Mouse (Mus musculus): ENCODE data around the gene Gm498. TPM values are rescaled to one million over a fixed set of nuclear protein-coding genes. Genes with fewer than 3 reads are reported as not detected.

Gm498 gene
- not detected in 2 replicates for polyA plus RNA-seq (2015; fragmentation: Nextera tagmentation; extraction: Ambion mirVana)

DNA sequence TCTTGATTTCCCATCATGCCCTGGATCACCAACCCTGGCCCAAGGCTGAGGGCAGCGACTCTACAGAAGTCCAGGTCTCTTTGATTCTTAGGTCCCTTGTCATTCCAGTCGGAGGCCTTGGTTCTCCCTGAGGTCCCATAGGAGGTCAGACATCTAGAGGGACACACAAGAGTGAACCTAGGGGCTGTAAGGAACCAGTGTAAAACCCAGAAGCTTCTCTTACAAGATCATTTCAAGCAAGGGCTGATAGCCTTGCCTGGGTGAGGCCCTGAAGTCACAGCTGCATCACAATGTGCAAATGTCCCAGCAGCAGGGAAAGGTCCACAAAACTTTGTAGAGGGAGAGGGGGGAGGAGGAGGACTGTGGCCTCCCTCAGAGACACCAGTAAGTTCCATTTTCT, at the start of gene Gm498:
Gene Gm498, plus strand, starts transcription at position 301 of the 400 bp plus-strand sequence.
- ATAC-seq (ENCODE audit: insufficient read depth), result no peak
- 61% methylated on average over 2 of the region's 2 CpGs for WGBS (ENCODE audit: insufficient replicate concordance)
- H3K27ac ChIP-seq (replicated peaks), result no peak within 1 kb of the TSS
- no peak within 1 kb of the TSS for H3K4me3 ChIP-seq (replicated peaks)
- H3K27me3 ChIP-seq, result no peaks in the 10 kb centered on the region
- H3K9me3 ChIP-seq (replicated peaks), result no peaks in the 10 kb centered on the region
- H3K36me3 ChIP-seq (replicated peaks), result no peaks in the 10 kb centered on the region
- no peak within 1 kb of the TSS for H3K4me2 ChIP-seq
- no peak within 1 kb of the TSS for H3K9ac ChIP-seq
- no peaks in the 10 kb centered on the region for H3K4me1 ChIP-seq (replicated peaks)

DNA sequence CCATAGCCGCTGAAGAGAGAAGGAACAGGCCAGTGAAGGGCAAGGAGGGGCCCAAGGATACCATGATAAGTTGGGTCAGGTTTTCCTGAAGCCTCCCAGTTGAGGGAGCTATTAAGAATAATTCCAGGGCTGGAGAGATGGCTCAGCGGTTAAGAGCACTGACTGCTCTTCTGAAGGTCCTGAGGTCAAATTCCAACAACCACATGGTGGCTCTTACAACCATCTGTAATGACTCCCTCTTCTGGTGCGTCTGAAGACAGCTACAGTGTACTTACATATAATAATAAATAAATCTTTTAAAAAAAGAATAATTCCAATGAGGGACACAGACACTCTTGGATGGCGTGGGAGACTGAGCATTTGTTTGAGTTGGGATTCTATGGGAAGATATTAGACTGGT, 47.4 kb upstream of the Gm498 start:
- Histone ChIP-seq H3K4me1 (replicated peaks) (peaks cover 28% of the 10 kb centered on the region), H3K9me3 (replicated peaks) (no peaks in the 10 kb centered on the region), H3K36me3 (replicated peaks) (peaks cover 24% of the 10 kb centered on the region), H3K4me3 (replicated peaks) (no peak overlapping the region), H3K27me3 (no peaks in the 10 kb centered on the region), H3K9ac (no peak overlapping the region), H3K4me2 (no peak overlapping the region), H3K27ac (replicated peaks) (no peak overlapping the region)
- WGBS (ENCODE audit: insufficient replicate concordance), result 64% methylated on average over 4 of the region's 4 CpGs
- no peak for ATAC-seq (ENCODE audit: insufficient read depth)

DNA sequence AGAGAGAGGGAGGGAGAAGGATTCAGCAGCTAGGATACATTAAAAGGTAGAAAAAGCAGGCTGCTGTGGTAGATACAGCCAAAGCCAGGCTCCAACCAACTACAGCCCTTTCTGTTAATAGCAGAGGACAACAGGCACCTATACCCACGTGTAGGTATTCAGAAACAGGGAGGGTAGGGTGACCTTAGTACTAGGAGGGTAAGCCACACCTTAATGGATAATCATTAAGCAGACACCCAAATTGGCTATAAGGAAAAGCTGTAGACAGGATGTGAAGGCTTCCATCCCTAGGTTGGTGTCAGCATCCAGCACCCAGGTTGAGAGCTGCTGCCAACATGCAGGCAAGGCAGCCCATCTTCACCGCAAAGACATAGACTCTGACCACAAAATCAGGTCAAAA, 45.4 kb upstream of the Gm498 start:
- ATAC-seq (ENCODE audit: insufficient read depth), result no peak

DNA sequence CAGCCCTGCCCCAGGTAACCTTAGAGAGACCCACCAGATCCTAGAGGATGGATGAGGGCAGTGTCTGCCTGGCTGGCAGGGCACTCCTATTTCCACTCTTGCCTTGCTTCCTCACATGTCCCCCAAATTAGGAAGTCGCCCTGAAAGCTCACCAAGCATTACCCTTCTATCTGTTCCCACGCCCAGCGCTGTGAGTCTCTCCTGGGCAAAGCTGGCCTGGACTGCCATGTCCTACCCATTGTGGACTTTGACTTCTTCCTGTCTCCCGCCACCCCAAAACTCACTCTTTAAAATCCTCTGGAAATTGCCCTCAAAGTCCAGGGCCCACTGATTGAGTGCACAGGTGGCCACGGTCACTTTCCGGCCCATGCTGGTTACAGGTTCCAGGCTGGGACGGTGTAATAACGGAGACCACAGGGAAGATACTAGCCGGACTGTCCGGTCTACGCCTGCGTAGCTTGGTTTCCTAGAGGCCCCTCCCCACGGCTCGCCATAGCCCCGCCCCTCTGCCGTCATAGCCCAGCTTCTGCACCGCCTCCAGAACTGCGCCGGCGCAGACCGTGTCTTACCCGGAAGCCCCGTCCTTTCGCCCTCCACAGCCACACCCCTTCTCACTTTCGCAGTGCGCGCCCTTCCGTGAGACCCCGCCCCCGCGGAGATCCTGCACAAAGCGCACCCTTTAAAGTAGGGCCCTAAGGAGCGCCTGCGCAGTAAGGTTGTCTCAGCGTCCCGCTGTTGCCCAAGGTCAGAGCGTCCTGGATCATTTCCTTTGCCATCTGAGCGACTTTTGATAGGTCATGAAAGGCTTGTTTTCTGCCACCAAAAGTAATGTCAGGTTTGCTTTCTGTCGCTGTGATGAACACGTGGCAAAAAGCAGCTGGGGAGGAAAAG, 44.0 kb upstream of the Gm498 start, which contains the start of the genes Nadsyn1 and Dhcr7:
Gene Nadsyn1, minus strand, starts transcription at position 475 of the 891 bp plus-strand sequence.
Gene Dhcr7, plus strand, starts transcription at position 771 of the 891 bp plus-strand sequence.
- Histone ChIP-seq H3K9ac (peak within 1 kb of the TSS; percentile 70), H3K4me3 (replicated peaks) (peak within 1 kb of the TSS; percentile 68), H3K4me2 (peak within 1 kb of the TSS; percentile 75), H3K36me3 (replicated peaks) (0 out of 2 replicates have a peak, but pooled peaks cover 4% of the 10 kb centered on the region), H3K4me1 (replicated peaks) (peaks cover 28% of the 10 kb centered on the region), H3K27me3 (no peaks in the 10 kb centered on the region), H3K27ac (replicated peaks) (peak within 1 kb of the TSS; percentile 70), H3K9me3 (replicated peaks) (no peaks in the 10 kb centered on the region)
- peak; percentile 97 for ATAC-seq (ENCODE audit: insufficient read depth)
- under 1% methylated on average over 40 of the region's 40 CpGs for WGBS (ENCODE audit: insufficient replicate concordance)

More for the DNA sequence above, 45.4 kb upstream of the Gm498 start:
- WGBS (ENCODE audit: insufficient replicate concordance), result 69% methylated on average over 2 of the region's 2 CpGs
- Histone ChIP-seq H3K4me1 (replicated peaks) (peaks cover 28% of the 10 kb centered on the region), H3K27ac (replicated peaks) (no peak overlapping the region), H3K9ac (no peak overlapping the region), H3K27me3 (no peaks in the 10 kb centered on the region), H3K9me3 (replicated peaks) (no peaks in the 10 kb centered on the region), H3K36me3 (replicated peaks) (0 out of 2 replicates have a peak, but pooled peaks cover 8% of the 10 kb centered on the region), H3K4me3 (replicated peaks) (no peak overlapping the region), H3K4me2 (peak overlapping the region; percentile 75)

DNA sequence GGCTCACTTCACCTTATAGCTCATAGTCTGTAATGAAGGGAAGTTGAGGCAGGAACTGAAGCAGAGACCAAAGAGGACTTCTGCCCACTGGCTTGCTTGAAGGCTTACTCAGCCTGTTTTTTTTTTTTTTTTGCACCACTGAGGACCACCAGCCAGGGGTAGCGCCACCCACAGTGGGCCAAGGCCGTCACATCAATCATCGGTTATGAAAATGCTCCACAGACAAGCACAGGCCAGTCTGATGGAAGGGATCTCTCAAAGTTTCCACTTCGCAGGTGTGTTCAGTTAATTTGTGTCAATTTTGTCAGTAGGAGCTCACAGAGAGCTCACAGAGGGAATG, 43.4 kb upstream of the Gm498 start:
- Histone ChIP-seq H3K4me3 (replicated peaks) (peak overlapping the region; percentile 68), H3K9me3 (replicated peaks) (no peaks in the 10 kb centered on the region), H3K4me2 (peak overlapping the region; percentile 75), H3K27ac (replicated peaks) (peak overlapping the region; percentile 63), H3K36me3 (replicated peaks) (0 out of 2 replicates have a peak, but pooled peaks cover 3% of the 10 kb centered on the region), H3K27me3 (no peaks in the 10 kb centered on the region), H3K4me1 (replicated peaks) (peaks cover 26% of the 10 kb centered on the region), H3K9ac (peak overlapping the region; percentile 42)
- WGBS (ENCODE audit: insufficient replicate concordance), result 75% methylated on average over 4 of the region's 4 CpGs
- 0 out of 2 replicates have a peak, but pooled peaks have one; percentile 0 for ATAC-seq (ENCODE audit: insufficient read depth)

DNA sequence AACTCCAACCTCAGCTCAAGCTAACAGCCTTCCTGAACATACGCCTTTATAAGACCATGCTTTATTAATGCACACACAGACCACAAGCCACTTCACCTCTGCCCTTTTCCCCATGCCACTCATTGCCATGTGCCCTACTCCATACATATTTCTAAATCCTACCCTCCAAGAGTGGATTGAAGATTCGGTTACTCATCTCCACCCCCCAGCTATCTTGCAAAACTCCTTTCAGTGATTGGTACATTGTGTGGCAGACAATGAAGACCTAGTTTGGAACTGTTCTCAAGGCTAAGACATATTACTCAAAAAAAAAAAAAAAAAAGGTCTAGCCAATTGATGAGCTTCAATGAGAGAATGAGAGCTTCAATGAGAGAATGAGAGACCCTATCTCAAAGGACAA, 39.7 kb upstream of the Gm498 start:
- ATAC-seq (ENCODE audit: insufficient read depth), result no peak
- no peaks in the 10 kb centered on the region for H3K27me3 ChIP-seq
- WGBS (ENCODE audit: insufficient replicate concordance), result 61% methylated on average over 2 of the region's 2 CpGs
- peaks cover 37% of the 10 kb centered on the region for H3K4me1 ChIP-seq (replicated peaks)
- H3K27ac ChIP-seq (replicated peaks), result no peak overlapping the region
- no peak overlapping the region for H3K4me3 ChIP-seq (replicated peaks)
- H3K4me2 ChIP-seq, result no peak overlapping the region
- no peaks in the 10 kb centered on the region for H3K9me3 ChIP-seq (replicated peaks)
- no peak overlapping the region for H3K9ac ChIP-seq
- H3K36me3 ChIP-seq (replicated peaks), result no peaks in the 10 kb centered on the region

DNA sequence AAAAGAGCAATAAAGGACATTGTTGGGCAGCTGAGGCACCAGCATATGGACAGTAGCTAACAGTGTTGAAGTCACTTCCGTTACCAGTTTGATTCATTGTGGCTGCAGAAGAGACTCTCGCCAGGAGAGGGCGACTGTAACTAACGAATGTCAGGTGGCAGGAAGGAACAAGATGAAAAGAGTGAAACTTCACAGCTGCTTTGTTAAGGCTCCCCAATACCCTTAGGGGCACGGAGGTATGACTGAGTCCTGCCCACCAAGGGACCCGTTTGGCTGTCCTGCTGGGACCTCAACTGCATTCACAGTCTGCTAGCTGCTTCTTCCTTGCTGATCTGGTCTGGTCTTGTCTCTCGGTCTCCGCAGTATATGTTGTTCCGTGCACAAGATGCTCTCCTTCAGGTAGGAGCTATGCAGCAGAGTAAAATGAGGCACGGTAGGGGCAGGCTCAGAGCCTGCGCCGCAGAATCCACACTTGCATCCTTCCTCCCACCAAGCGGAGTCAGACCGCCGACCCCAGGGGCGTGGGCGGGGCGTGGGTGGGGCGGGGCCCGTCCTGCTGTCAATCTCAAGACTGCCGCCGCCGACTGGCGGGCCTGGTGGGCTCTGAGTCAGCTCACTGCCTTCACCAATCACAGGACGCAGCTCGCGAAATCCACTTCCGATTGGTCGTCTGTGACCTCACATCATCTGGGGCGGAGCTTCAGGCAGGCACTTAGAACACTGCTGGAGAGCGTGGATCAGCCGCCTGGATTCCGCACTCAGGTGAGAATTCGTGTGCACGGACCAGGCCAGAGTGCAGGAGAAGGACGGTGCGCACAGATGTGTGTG, 36.9 kb upstream of the Gm498 start:
- under 1% methylated on average over 37 of the region's 37 CpGs for WGBS (ENCODE audit: insufficient replicate concordance)
- H3K27me3 ChIP-seq, result no peaks in the 10 kb centered on the region
- no peaks in the 10 kb centered on the region for H3K9me3 ChIP-seq (replicated peaks)
- no peaks in the 10 kb centered on the region for H3K36me3 ChIP-seq (replicated peaks)
- H3K4me3 ChIP-seq (replicated peaks), result peak overlapping the region; percentile 80
- peak overlapping the region; percentile 89 for H3K4me2 ChIP-seq
- ATAC-seq (ENCODE audit: insufficient read depth), result peak; percentile 93
- H3K4me1 ChIP-seq (replicated peaks), result peaks cover 41% of the 10 kb centered on the region
- peak overlapping the region; percentile 74 for H3K9ac ChIP-seq
- peak overlapping the region; percentile 90 for H3K27ac ChIP-seq (replicated peaks)

DNA sequence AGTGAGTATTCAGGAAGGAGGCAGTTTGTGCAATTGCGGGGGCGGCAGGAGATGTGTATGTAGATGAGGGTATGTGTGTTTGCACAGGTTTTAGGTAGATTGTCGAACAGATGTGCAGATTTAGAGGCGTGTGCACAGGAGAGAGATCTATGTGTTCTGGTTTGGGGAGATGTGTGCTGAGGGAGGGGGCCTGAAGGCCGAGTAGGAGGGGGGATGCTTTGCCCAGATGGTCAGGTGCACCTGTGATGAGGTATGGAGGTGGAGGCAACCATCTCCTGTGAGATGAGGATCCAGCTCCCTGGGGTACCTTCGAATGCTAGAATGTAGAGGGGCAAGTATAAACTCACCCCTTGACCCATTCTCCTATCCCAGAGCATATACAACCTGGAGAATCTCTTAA, 36.2 kb upstream of the Gm498 start:
- H3K36me3 ChIP-seq (replicated peaks), result no peaks in the 10 kb centered on the region
- 0 out of 2 replicates have a peak overlapping the region, but pooled peaks have one; percentile 25 for H3K27ac ChIP-seq (replicated peaks)
- no peak; the same call in 1 of the 2 replicates for ATAC-seq (ENCODE audit: insufficient read depth)
- 9% methylated on average over 6 of the region's 6 CpGs for WGBS (ENCODE audit: insufficient replicate concordance)
- peak overlapping the region; percentile 80 for H3K4me3 ChIP-seq (replicated peaks)
- H3K9me3 ChIP-seq (replicated peaks), result no peaks in the 10 kb centered on the region
- peak overlapping the region; percentile 74 for H3K9ac ChIP-seq
- peaks cover 48% of the 10 kb centered on the region for H3K4me1 ChIP-seq (replicated peaks)
- no peaks in the 10 kb centered on the region for H3K27me3 ChIP-seq
- H3K4me2 ChIP-seq, result peak overlapping the region; percentile 89

DNA sequence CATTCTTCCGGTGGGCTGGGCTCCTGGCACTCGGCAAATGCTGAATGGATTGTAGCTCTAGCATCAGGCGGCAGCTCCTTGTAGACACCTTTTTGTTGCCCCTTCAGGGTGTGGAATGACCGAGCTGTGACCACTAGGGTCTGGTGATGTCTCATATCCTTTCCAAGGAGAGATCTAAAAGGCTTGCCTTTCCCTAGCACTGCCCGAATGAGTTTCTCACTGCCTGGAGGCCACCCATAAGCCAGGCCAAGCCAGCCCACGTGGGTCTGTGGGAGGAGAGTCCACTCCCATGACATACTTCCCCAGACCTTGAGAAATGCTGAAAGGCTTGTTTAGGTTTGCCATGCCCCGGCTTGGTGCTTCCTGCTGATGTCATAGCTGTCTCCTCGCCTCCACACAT, 34.4 kb upstream of the Gm498 start:
- Histone ChIP-seq H3K27me3 (no peaks in the 10 kb centered on the region), H3K4me2 (no peak overlapping the region), H3K9me3 (replicated peaks) (no peaks in the 10 kb centered on the region), H3K9ac (no peak overlapping the region), H3K4me3 (replicated peaks) (no peak overlapping the region), H3K36me3 (replicated peaks) (0 out of 2 replicates have a peak, but pooled peaks cover 3% of the 10 kb centered on the region), H3K4me1 (replicated peaks) (peaks cover 50% of the 10 kb centered on the region), H3K27ac (replicated peaks) (0 out of 2 replicates have a peak overlapping the region, but pooled peaks have one; percentile 1)
- no peak for ATAC-seq (ENCODE audit: insufficient read depth)
- WGBS (ENCODE audit: insufficient replicate concordance), result 67% methylated on average over 8 of the region's 8 CpGs

DNA sequence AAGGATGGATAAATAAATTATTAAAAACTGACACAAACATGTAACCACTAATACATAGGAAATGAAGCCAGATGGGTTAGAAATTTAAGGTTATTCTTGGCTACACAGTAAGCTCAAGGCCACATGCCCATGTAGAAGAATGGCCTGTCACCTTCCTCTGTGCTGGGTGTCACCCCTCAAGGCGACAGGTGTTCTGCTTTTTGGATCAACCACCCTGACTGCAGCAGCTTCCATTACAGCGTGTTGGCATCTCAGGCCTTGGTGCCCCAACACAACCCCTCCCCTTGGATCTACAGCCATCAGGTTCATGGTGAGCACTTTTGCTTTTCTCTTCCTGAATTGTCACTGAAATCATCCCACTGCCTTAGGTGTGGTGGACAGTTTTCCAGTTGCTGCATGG, 34.0 kb upstream of the Gm498 start:
- ATAC-seq (ENCODE audit: insufficient read depth), result no peak
- Histone ChIP-seq H3K9me3 (replicated peaks) (no peaks in the 10 kb centered on the region), H3K4me2 (no peak overlapping the region), H3K4me1 (replicated peaks) (peaks cover 50% of the 10 kb centered on the region), H3K36me3 (replicated peaks) (peaks cover 6% of the 10 kb centered on the region; the same call in 1 of the 2 replicates), H3K4me3 (replicated peaks) (no peak overlapping the region), H3K9ac (no peak overlapping the region), H3K27me3 (no peaks in the 10 kb centered on the region), H3K27ac (replicated peaks) (0 out of 2 replicates have a peak overlapping the region, but pooled peaks have one; percentile 1)
- WGBS (ENCODE audit: insufficient replicate concordance), result 66% methylated on average over 2 of the region's 2 CpGs

All from liver, embryonic 15.5 days (tissue).